Mouse (Mus musculus): ENCODE results near the gene Pak2.

Pak2 gene

DNA sequence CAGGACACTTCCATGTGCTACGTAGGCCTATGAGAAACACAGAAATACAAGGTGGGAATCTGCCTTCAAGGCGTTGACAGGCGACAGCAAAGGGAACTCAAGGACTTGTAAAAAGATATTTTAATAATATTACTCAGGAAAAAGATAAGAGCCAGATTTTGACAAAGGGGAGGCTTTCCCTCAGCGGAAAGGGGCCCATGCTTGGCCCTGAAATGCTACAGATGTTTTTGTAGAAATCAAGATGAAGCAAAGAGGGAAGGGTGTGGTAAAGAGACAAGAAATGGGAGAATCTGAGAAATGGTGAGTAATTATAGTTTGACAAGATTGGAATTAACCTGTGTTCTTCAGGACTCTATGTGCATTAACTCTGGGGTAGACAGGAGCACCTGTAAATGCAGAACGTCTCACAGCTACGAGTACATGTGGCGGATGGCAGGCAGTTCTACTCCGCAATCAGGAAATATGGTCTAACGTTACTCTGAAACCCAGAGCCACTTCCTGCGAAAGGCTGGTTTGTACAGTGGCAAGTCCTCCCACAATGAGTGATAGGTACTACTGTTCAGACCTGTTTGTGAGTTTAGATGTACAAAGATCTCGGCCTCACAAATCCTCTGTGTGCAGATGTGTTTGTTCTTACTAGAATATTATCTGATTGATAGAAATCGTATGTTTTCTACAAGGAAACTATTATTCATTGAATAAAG, 28.4 kb upstream of the Pak2 start:
- TF ChIP-seq GATA4 (IDR thresholded peaks at IDR 0.05; ENCODE audit: insufficient replicate concordance, low read length), result no peak

DNA sequence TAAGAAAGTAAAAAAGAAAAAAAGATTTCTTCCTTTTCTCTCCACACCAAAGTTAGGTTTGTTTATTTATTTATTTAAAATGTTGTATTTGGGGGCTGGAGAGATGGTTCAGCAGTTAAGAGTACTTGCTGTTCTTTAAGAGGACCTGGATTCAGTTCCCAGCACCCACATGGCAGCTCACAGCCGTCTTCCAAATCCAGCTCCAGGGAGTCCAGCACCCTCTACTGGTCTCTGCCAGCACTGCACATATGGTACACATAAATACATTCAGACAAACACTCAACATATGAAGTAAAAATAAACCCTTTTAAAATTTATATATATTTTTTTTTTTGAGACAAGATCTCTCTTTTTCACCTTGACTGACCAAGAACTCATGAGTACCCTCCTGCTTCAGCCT, 26.6 kb upstream of the Pak2 start:
- no peak for TF ChIP-seq GATA4 (IDR thresholded peaks at IDR 0.05; ENCODE audit: insufficient replicate concordance, low read length)

DNA sequence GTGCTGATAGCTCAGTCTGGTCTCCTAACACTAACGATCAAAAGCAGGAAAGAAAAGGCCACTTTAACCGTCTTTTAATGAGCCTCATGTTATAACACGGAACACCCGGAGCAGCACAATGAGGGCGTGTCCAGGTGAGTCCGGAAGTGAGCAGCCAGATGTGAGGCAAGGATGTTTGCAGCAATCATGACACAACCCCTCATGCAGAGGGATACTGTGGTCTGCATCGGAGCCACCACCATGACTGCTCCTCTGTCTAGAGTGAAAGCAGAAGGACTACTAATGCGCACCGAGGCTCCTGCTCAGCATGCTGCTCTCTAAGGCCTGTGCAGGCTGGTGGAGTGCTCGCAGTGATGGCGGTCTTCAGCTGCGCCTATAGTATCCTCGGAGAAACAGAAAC, 23.2 kb upstream of the Pak2 start:
- no peak for TF ChIP-seq GATA4 (IDR thresholded peaks at IDR 0.05; ENCODE audit: insufficient replicate concordance, low read length)

GRCm38 (mm10) chr16:32099638-32100150, 20.6 kb upstream of the Pak2 start, which contains the start of the genes Pigx and Cep19:
Gene Pigx, minus strand, starts transcription at chr16:32099740.
Gene Cep19, plus strand, starts transcription at chr16:32099800.
- no peak for TF ChIP-seq GATA4 (IDR thresholded peaks at IDR 0.05; ENCODE audit: insufficient replicate concordance, low read length)

- no peak for TF ChIP-seq GATA4 (IDR thresholded peaks at IDR 0.05; ENCODE audit: insufficient replicate concordance, low read length)
These were observed 19.9 kb upstream of the Pak2 start for GRCm38 (mm10) chr16:32098897-32099637.

DNA sequence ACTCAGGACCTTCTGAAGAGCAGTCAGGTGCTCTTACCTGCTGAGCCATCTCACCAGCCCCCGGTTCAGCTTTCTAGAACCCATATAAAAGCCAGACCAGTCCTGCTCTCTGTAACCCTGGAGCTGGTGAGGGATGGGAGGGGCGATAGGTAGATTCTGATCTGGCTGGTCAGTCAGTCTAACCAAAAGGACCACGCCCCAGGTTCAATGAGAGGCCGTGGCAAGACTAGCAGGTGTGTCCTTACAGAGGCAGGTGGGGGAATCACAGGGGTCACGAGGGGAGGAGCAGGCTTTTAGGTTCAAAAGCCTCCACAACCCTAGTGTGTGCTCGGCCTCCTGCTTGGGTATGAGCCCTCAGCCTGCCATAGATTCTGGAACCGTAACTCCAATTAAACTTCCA, 12.3 kb upstream of the Pak2 start:
- no peak for TF ChIP-seq GATA4 (IDR thresholded peaks at IDR 0.05; ENCODE audit: insufficient replicate concordance, low read length)

- TF ChIP-seq GATA4 (IDR thresholded peaks at IDR 0.05; ENCODE audit: insufficient replicate concordance, low read length), result no peak
These were observed 8.7 kb upstream of the Pak2 start for GRCm38 (mm10) chr16:32087629-32088443.

DNA sequence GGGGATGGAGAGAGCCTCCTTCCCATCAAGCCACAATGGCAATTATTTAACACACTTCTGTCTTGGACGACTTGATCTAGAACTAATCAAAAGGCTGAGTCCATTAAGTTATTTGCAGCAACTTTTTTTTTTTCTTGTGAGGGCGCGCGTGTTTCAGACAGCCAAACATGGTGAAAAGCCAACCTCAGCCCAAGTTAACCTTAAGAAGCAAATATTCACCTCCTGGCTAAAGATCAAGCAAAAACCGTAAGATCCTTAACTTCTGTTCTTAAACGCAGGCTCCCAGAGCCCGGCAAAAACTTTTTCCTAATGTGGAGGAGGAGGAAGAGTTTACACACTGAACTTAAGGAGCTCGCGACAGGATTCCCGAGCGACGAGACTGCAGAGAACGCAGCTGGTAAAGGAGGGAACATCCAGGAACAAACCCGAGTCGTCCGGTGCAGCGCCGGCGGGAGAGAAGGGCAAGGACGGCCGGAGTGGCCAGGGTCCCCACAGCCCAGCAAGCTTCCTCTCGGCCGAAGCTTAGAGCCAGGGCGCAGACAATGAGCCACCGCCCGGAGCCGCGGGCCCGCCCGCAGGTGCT, 643 bp downstream of the Pak2 start:
- no peak for TF ChIP-seq GATA4 (IDR thresholded peaks at IDR 0.05; ENCODE audit: insufficient replicate concordance, low read length)

GRCm38 (mm10) chr16:32077648-32078407, 1.3 kb downstream of the Pak2 start:
- TF ChIP-seq GATA4 (IDR thresholded peaks at IDR 0.05; ENCODE audit: insufficient replicate concordance, low read length), result no peak

DNA sequence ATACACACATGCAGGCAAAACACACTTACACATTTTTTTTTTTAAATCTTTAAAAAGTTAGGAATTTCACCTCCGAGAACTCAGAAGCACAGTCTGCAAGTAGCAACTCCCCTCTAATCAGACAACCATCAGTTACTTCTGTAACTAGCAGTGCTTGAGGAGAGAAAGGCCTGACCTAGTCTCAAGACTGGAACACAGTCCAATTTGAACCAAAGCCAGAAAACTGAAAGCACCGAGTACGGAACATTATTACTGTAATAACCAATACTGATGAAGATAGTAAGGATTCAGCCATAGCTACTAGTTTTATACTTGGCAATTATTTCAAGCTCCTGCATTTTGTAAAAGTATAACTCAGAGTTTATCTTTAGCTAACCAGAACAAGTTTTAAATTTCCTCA, 2.7 kb downstream of the Pak2 start:
- TF ChIP-seq GATA4 (IDR thresholded peaks at IDR 0.05; ENCODE audit: insufficient replicate concordance, low read length), result no peak

DNA sequence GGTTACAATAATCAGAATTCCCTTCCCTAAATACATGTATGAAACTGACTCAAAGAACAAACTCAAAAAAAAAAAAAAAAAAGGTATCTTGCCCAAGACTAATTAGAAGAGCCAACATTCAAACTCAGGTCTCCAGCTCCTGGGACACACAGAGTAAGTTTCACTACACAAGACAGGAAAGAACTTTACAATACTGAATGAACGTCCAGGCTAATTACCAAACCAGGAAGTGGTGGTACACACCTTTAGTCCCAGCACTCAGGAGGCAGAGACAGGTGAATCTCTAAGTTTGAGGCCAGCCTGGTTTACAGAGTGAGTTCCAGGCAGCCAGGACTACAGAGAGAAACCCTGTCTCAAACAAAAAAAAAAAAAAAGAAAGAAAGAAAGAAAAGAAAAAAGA, 3.4 kb downstream of the Pak2 start:
- TF ChIP-seq GATA4 (IDR thresholded peaks at IDR 0.05; ENCODE audit: insufficient replicate concordance, low read length), result no peak

DNA sequence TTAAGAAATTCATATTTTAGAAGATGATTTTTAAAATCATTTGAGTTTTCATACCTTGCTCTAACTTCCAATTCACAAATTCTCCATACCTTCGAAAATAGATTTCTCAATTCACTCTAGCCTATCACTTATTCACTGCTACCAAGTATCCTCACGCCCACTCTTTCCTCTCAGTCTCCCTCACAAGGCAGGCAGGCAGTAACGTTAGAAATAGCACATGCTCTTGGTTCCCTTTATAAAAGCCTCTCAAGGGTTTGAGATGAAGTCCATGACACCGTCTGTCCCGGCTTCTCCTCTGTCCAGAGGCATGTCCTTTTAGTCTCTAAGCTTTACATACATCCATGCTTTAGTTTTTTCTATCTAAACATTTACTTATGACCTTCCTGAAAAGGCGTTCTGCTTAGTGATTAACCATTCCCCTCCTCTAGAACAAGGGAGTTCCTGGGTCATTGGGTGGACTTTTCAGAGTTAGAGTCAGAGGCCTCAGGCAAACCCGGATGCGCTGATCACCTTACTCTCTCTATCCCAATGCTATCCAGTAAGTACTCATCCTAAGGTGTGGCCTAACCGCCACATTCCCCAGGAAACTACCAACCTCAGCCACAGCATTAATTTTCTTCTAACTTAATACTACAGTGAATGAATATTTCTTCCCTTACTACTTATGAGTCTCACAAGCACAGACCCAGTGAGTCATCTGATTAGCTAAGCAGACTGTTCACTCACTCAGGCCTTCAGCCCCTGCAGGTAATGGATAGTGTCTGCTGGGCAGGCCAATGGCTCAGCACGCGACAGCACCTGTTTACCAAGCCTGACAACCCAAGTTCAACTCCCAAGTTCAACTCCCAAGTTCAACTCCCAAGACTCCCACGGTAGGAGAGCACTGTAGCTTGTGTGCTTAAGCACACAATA, 10.5 kb downstream of the Pak2 start:
- TF ChIP-seq GATA4 (IDR thresholded peaks at IDR 0.05; ENCODE audit: insufficient replicate concordance, low read length), result no peak

- no peak for TF ChIP-seq GATA4 (IDR thresholded peaks at IDR 0.05; ENCODE audit: insufficient replicate concordance, low read length)
These were observed 12.2 kb downstream of the Pak2 start for GRCm38 (mm10) chr16:32066899-32067298.

Measured in liver, adult (tissue).